Mouse (Mus musculus): ENCODE measurements around the gene Aar2. TPM values are rescaled to one million over a fixed set of nuclear protein-coding genes. Genes with fewer than 3 reads are reported as not detected.

The Aar2 gene
- polyA plus RNA-seq, 1 experiment from 2014 or later = 44.8 TPM

DNA sequence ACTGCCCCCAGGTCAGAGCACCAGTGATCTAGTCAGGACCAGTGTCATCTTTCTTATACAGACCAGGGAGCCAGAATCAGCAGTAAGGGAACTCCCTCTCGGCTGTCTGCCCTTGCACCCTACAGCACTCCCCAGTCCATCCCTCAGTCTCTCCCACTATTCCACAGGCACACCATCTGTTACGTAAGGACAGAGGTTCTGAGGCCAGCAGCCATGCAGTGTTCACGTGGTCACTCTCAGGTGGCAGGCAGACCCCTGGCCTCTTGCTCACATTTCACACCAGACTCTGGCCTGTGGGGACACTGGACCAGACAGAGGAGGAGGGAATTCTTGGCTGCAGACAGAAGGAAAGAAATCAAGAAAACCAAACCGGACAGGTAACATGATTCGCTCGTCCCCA lies 24.1 kb downstream of the Aar2 start:
- H3K9me3 ChIP-seq = no peaks in the 10 kb centered on the region
- H3K4me2 ChIP-seq = no peak overlapping the region
- no peak for ATAC-seq (ENCODE audit: low read depth)
- no peaks in the 10 kb centered on the region for H3K4me1 ChIP-seq (replicated peaks)
- no peak overlapping the region for H3K27ac ChIP-seq (replicated peaks)
- H3K27me3 ChIP-seq = no peaks in the 10 kb centered on the region
- H3K36me3 ChIP-seq = peaks cover 36% of the 10 kb centered on the region
- WGBS = 79% methylated on average over 6 of the region's 6 CpGs
- H3K4me3 ChIP-seq = no peak overlapping the region
- H3K9ac ChIP-seq = no peak overlapping the region

GRCm38 (mm10) chr2:156576850-156577587 lies 29.6 kb downstream of the Aar2 start:
- ATAC-seq (ENCODE audit: low read depth) = no peak
- no peaks in the 10 kb centered on the region for H3K27me3 ChIP-seq
- H3K36me3 ChIP-seq = no peaks in the 10 kb centered on the region
- no peak overlapping the region for H3K9ac ChIP-seq
- no peaks in the 10 kb centered on the region for H3K9me3 ChIP-seq
- WGBS = 82% methylated on average over 7 of the region's 7 CpGs
- no peak overlapping the region for H3K4me2 ChIP-seq
- H3K4me1 ChIP-seq (replicated peaks) = 0 out of 2 replicates have a peak, but pooled peaks cover 5% of the 10 kb centered on the region
- H3K27ac ChIP-seq (replicated peaks) = no peak overlapping the region
- H3K4me3 ChIP-seq = no peak overlapping the region

DNA sequence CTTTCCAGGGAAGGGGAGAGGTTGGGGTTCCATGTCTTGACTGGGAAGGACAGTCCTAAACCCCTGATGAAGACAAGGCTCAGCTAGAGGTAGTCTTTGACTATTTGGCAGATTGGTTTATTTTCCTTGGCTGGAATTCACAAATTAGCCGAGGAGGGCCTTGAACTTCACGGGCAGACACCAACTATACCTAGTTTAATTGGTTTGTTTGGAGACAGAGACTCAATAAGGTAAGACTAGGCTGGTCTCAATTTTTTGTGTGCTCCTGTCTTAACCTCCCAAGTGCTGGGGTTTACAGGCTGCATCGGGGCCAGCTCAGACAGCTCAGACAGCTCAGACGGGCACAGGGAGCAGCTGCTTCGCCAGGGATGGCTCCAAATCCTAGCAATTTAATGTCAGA lies 33.1 kb downstream of the Aar2 start:
- H3K4me3 ChIP-seq = no peak overlapping the region
- no peak overlapping the region for H3K4me2 ChIP-seq
- ATAC-seq (ENCODE audit: low read depth) = no peak
- H3K9me3 ChIP-seq = no peaks in the 10 kb centered on the region
- H3K27me3 ChIP-seq = peaks cover 7% of the 10 kb centered on the region
- H3K4me1 ChIP-seq (replicated peaks) = peaks cover 18% of the 10 kb centered on the region
- H3K27ac ChIP-seq (replicated peaks) = no peak overlapping the region
- H3K9ac ChIP-seq = no peak overlapping the region
- H3K36me3 ChIP-seq = no peaks in the 10 kb centered on the region
- 81% methylated on average over 5 of the region's 5 CpGs for WGBS

GRCm38 (mm10) chr2:156581244-156581643 lies 33.9 kb downstream of the Aar2 start:
- no peak overlapping the region for H3K27ac ChIP-seq (replicated peaks)
- 55% methylated on average over 10 of the region's 10 CpGs for WGBS

GRCm38 (mm10) chr2:156582887-156583286 lies 35.5 kb downstream of the Aar2 start:
- Histone ChIP-seq H3K4me1 (replicated peaks) (peaks cover 21% of the 10 kb centered on the region), H3K36me3 (no peaks in the 10 kb centered on the region), H3K9ac (no peak overlapping the region), H3K9me3 (no peaks in the 10 kb centered on the region), H3K4me2 (no peak overlapping the region), H3K27ac (replicated peaks) (no peak overlapping the region), H3K4me3 (no peak overlapping the region), H3K27me3 (peaks cover 7% of the 10 kb centered on the region)
- WGBS = 93% methylated on average over 10 of the region's 10 CpGs
- ATAC-seq (ENCODE audit: low read depth) = no peak

More at GRCm38 (mm10) chr2:156581244-156581643, 33.9 kb downstream of the Aar2 start:
- peaks cover 7% of the 10 kb centered on the region for H3K27me3 ChIP-seq
- H3K36me3 ChIP-seq = no peaks in the 10 kb centered on the region
- no peak overlapping the region for H3K4me2 ChIP-seq
- H3K9me3 ChIP-seq = no peaks in the 10 kb centered on the region
- peaks cover 21% of the 10 kb centered on the region for H3K4me1 ChIP-seq (replicated peaks)
- ATAC-seq (ENCODE audit: low read depth) = no peak
- no peak overlapping the region for H3K9ac ChIP-seq
- no peak overlapping the region for H3K4me3 ChIP-seq

GRCm38 (mm10) chr2:156584154-156584796 lies 36.9 kb downstream of the Aar2 start:
- no peak overlapping the region for H3K4me2 ChIP-seq
- 62% methylated on average over 11 of the region's 11 CpGs for WGBS
- peak; percentile 40; the same call in 1 of the 2 replicates for ATAC-seq (ENCODE audit: low read depth)
- H3K27ac ChIP-seq (replicated peaks) = no peak overlapping the region
- no peaks in the 10 kb centered on the region for H3K9me3 ChIP-seq
- H3K27me3 ChIP-seq = peaks cover 7% of the 10 kb centered on the region
- no peak overlapping the region for H3K4me3 ChIP-seq
- H3K4me1 ChIP-seq (replicated peaks) = peaks cover 21% of the 10 kb centered on the region
- no peaks in the 10 kb centered on the region for H3K36me3 ChIP-seq
- no peak overlapping the region for H3K9ac ChIP-seq

DNA sequence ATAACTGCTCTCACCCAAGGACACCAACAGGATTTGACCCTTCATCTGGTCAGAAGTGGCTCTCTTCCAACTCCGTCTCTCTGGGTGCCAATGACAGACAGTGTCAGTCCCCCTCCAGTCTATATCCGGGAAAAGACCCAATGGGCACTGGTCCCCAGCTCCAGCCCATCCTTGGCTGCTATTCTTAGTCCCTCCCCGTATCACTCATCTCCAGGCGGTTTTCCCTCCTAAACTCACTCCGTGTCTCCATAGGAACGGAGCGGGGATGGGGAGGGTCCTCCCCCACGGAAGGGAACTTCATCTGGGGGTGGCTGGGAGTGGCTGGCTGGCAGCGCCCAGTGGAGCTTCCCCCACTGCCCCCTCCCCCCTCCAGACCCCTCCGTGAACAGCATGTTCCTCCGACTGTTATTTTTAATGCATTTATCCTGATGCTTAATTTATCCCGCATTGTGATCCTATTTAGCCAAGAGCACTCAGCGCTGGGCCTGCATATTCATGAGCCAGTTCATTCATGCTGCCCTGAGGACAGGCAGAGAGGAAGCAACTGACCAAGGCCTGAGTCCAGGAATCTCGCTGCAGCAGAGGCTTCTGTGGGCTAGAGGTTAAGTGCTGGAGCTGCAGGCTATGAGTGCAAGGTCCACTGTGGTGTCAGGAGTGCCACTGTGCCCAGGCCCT lies 37.5 kb downstream of the Aar2 start:
- Histone ChIP-seq H3K9me3 (no peaks in the 10 kb centered on the region), H3K27ac (replicated peaks) (no peak overlapping the region), H3K27me3 (peaks cover 7% of the 10 kb centered on the region), H3K36me3 (no peaks in the 10 kb centered on the region), H3K4me2 (peak overlapping the region; percentile 28), H3K4me3 (no peak overlapping the region), H3K4me1 (replicated peaks) (peaks cover 21% of the 10 kb centered on the region), H3K9ac (0 out of 2 replicates have a peak overlapping the region, but pooled peaks have one; percentile 5)
- WGBS = 24% methylated on average over 14 of the region's 14 CpGs
- ATAC-seq (ENCODE audit: low read depth) = peak; percentile 59

- no peak overlapping the region for H3K4me2 ChIP-seq
- H3K4me1 ChIP-seq (replicated peaks) = peaks cover 13% of the 10 kb centered on the region
- no peaks in the 10 kb centered on the region for H3K36me3 ChIP-seq
- no peak overlapping the region for H3K9ac ChIP-seq
- no peaks in the 10 kb centered on the region for H3K9me3 ChIP-seq
- 89% methylated on average over 9 of the region's 9 CpGs for WGBS
- no peak overlapping the region for H3K4me3 ChIP-seq
- H3K27ac ChIP-seq (replicated peaks) = no peak overlapping the region
- no peaks in the 10 kb centered on the region for H3K27me3 ChIP-seq
- ATAC-seq (ENCODE audit: low read depth) = no peak
These were observed 42.1 kb downstream of the Aar2 start for GRCm38 (mm10) chr2:156589481-156589880.

- Histone ChIP-seq H3K9ac (no peak overlapping the region), H3K4me3 (no peak overlapping the region), H3K9me3 (no peaks in the 10 kb centered on the region), H3K27ac (replicated peaks) (no peak overlapping the region), H3K4me2 (no peak overlapping the region), H3K4me1 (replicated peaks) (no peaks in the 10 kb centered on the region), H3K36me3 (no peaks in the 10 kb centered on the region), H3K27me3 (no peaks in the 10 kb centered on the region)
- no peak for ATAC-seq (ENCODE audit: low read depth)
- 77% methylated on average over 15 of the region's 15 CpGs for WGBS
These were observed 47.7 kb downstream of the Aar2 start for GRCm38 (mm10) chr2:156594987-156595490.

- 0 out of 2 replicates have a peak, but pooled peaks cover 3% of the 10 kb centered on the region for H3K9me3 ChIP-seq
- ATAC-seq (ENCODE audit: low read depth) = no peak
- H3K4me2 ChIP-seq = no peak overlapping the region
- H3K4me3 ChIP-seq = no peak overlapping the region
- H3K9ac ChIP-seq = no peak overlapping the region
- H3K27me3 ChIP-seq = peaks cover 8% of the 10 kb centered on the region; the same call in 1 of the 2 replicates
- WGBS = 83% methylated on average over 7 of the region's 7 CpGs
- no peaks in the 10 kb centered on the region for H3K4me1 ChIP-seq (replicated peaks)
- no peak overlapping the region for H3K27ac ChIP-seq (replicated peaks)
- H3K36me3 ChIP-seq = no peaks in the 10 kb centered on the region
These were observed 55.2 kb downstream of the Aar2 start for GRCm38 (mm10) chr2:156602581-156602980.

DNA sequence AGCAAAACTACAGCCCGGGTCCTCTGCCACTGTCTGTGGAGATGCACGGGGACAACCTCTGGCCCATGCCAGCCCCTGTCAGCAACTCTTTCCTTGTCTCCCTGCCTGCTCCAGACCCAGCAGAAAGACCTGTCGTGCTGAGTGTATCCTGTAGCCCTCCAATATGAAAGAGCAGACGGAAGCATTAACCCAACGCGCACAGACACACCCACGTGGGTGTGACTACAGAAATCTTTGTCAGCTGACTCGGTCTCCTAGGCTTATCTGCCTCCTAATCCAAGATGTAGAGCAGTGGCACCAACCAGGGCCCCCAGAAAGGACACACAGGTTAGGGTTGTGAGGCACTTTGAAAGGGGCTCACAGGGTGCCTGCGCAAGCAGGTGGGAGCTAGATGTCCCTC lies 56.3 kb downstream of the Aar2 start:
- WGBS = 87% methylated on average over 9 of the region's 9 CpGs
- H3K27me3 ChIP-seq = peaks cover 13% of the 10 kb centered on the region
- H3K27ac ChIP-seq (replicated peaks) = no peak overlapping the region
- ATAC-seq (ENCODE audit: low read depth) = no peak
- 0 out of 2 replicates have a peak, but pooled peaks cover 3% of the 10 kb centered on the region for H3K9me3 ChIP-seq
- H3K4me1 ChIP-seq (replicated peaks) = no peaks in the 10 kb centered on the region
- no peak overlapping the region for H3K4me2 ChIP-seq
- no peaks in the 10 kb centered on the region for H3K36me3 ChIP-seq
- no peak overlapping the region for H3K9ac ChIP-seq
- H3K4me3 ChIP-seq = no peak overlapping the region

- Histone ChIP-seq H3K27me3 (peaks cover 17% of the 10 kb centered on the region), H3K27ac (replicated peaks) (no peak overlapping the region), H3K4me2 (no peak overlapping the region), H3K4me3 (no peak overlapping the region), H3K4me1 (replicated peaks) (no peaks in the 10 kb centered on the region), H3K9me3 (0 out of 2 replicates have a peak, but pooled peaks cover 3% of the 10 kb centered on the region), H3K9ac (no peak overlapping the region), H3K36me3 (no peaks in the 10 kb centered on the region)
- ATAC-seq (ENCODE audit: low read depth) = no peak
- WGBS = 62% methylated on average over 3 of the region's 3 CpGs
These were observed 57.8 kb downstream of the Aar2 start for GRCm38 (mm10) chr2:156605144-156605543.

All from neural tube, embryonic 13.5 days (tissue).